Mouse (Mus musculus) left cerebral cortex, postnatal 14 days (tissue): ENCODE results near the gene Sept10. TPM values are rescaled to one million over a fixed set of nuclear protein-coding genes. Genes with fewer than 3 reads are reported as not detected.

Source experiments
- DNase-seq, 2 experiments: peaks; one replicate each; pipeline ENCODE4 v3.0.0; 2021 to 2022; ENCODE audit warnings: low spot score in 2 of 2, mixed read lengths in 1 of 2
- intact Hi-C: fragments of 180-260 bp; cut with DNase I; formaldehyde crosslinking; loops from one replicate; pipeline ENCODE4 v1.15.1; 2025
- long read RNA-seq, 2 experiments: library from polyadenylated mRNA; stranded (forward); transcript quantifications; one replicate each; pipeline ENCODE4 v2.0.0; 2021
- total RNA-seq, 2 experiments: library from RNA; stranded (reverse); gene quantifications; 2 replicates each; pipeline ENCODE4 v1.2.3; 2021

Sept10 gene
- 1 to 10 TPM; 7.4 to 9.5 TPM for total RNA-seq
- long read RNA-seq, experiment 1, partial matches to known transcripts = 1 of 4 reads
- long read RNA-seq, experiment 1, other reads (novel, unspliced or antisense) = 1 of 4 reads
- long read RNA-seq, experiment 2, partial matches to known transcripts = 0 of 1 reads
- long read RNA-seq, experiment 2, other reads (novel, unspliced or antisense) = 1 of 1 reads

GRCm38 (mm10) chr10:59221473-59222270 lies at the start of gene Sept10, which contains the start of gene Sowahc:
Sept10 (minus strand) TSS chr10:59221847.
Sowahc (plus strand) TSS chr10:59221953.
- DNase-seq = peak; percentile 96 to 97
- intact Hi-C loops = loop anchor here (2.0 kb wide), 1 partner anchor 63 kb away; no protein-coding TSS in a partner anchor

- DNase-seq = no peak
- intact Hi-C loops = no loop called here
Observed at GRCm38 (mm10) chr10:59268754-59269153, 47.1 kb upstream of the Sept10 start.

- DNase-seq = no peak
Observed at GRCm38 (mm10) chr10:59268109-59268508, 46.5 kb upstream of the Sept10 start.

DNA sequence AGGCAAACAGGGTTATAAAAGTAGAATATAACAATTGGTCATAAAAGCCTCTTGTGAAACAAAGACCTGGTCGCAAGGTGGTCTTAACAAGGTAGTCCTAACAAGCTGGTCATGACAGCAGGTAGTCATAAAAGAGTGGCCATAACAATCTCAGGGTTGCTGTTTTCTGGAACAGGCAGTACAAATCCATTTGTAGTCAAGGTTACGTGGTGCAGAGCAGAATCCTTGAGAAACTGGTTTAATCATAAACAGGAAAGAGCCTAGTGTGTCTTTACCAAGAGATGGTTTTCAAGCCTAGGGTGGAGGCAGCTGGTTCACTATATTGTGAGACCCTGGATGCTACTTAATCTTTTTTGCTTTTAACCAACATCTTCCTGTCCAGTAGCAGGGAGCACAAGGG lies 45.6 kb upstream of the Sept10 start:
- DNase-seq = no peak
- intact Hi-C loops = no loop called here

More at GRCm38 (mm10) chr10:59268109-59268508, 46.5 kb upstream of the Sept10 start:
- intact Hi-C loops = no loop called here

GRCm38 (mm10) chr10:59266097-59266496 lies 44.5 kb upstream of the Sept10 start:
- intact Hi-C loops = no loop called here
- DNase-seq = no peak

DNA sequence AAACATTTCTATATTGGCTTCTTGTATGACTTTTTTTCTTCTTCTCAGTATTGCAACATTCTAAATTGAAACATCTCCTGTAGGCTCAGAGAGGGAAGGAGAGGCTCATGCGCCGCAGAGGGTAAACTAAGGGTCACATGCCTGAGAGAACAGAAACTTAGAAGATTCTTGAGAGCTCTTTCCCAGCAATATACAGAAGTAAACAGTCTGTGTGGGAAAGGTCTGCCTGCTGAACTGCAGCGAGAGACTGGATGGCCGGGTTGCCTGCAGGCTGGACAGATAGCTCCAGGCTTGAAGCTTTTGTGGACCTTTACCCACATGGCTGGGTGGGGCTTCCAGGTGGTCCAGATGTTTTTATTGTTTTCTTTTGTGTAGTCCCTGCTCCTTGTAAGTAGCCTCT lies 44.0 kb upstream of the Sept10 start:
- intact Hi-C loops = no loop called here
- DNase-seq = no peak

GRCm38 (mm10) chr10:59265067-59265466 lies 43.4 kb upstream of the Sept10 start:
- intact Hi-C loops = no loop called here
- DNase-seq = no peak

DNA sequence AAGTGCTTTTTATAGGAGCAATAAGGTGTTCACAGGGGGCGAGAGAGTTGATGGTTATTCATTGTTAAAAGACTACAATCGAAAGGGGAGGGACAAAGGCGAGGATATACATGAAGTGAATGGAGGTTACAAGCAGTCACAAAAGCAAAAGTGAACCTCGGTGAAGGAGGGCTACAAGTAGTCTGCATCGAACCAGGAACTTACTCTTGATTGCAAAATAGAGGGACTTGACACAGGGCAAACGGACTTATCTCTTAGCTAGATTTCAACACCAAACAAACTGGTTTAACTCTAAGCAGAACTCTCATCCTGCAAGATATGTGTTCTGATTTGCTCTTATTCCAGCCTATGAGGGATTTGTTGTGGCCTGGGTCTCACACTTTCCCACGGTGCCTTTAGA lies 41.3 kb upstream of the Sept10 start:
- intact Hi-C loops = no loop called here
- DNase-seq = no peak

- DNase-seq = no peak
- intact Hi-C loops = no loop called here
Observed at GRCm38 (mm10) chr10:59262021-59262420, 40.4 kb upstream of the Sept10 start.

GRCm38 (mm10) chr10:59261603-59262002 lies 40.0 kb upstream of the Sept10 start:
- intact Hi-C loops = no loop called here
- DNase-seq = no peak

GRCm38 (mm10) chr10:59259572-59259971 lies 37.9 kb upstream of the Sept10 start:
- DNase-seq = no peak
- intact Hi-C loops = no loop called here

DNA sequence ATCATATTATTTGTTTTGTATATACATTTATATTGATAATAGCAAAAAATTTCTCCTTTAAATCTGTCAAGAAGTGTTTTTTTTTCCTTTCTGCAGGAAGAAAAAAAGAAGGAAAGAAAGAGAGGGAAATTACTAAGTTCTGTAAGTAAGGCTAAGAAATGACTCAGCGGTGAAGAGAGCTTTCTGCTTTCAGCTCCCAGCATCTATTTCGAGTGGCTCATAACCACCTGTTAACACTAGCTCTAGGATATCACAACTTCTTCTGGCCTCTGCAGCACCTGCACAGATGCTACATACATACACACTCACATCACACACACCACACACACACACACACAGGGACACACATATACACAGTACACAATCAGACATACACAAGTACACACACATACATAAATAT lies 34.9 kb upstream of the Sept10 start:
- intact Hi-C loops = no loop called here
- DNase-seq = no peak

DNA sequence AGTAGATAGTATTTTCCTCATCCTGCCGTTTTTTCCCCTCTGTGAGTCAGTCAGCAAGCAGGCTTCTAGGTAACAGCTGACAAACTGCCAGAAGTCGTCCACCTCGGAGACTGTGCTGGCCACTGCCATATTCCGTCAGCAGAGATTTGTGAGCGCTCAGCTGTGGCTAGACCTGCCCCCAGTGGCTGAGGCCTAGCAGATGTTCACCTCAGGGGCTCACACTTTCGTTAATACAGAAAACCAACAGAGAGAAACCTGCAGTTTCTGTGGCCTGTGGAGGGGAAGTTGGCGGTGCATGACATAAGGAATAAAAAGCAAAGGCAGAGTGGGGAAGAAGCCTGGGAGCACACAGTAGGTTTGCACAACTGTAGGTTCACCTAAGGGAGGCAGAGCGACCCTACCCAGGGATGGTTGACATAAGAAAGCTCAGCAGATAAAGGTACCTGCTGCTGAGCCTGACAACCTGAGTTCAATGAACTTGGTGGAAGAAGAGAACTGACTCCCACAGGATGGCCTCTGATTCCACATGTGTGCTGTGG lies 32.0 kb upstream of the Sept10 start:
- no peak for DNase-seq
- intact Hi-C loops = no loop called here

DNA sequence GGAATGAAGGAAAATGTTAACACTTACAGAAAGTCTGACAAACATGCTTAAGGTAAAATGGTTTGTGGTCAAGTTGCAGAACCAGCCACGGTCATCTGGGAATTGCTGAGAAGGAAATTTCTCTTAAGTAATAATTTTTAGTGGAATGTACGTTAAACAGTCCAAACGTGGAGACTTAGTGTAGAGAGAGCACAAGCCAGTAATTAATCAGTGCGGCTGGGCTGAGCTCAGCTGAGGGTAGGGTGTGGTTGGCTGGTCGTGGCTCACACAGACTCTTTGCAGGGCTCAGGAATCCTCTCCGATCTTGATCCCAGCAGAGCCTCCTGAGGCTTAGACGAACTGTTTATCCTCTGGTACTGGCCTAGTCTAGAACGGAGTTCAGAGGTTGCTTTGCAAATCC lies 30.7 kb upstream of the Sept10 start:
- intact Hi-C loops = no loop called here
- no peak for DNase-seq

DNA sequence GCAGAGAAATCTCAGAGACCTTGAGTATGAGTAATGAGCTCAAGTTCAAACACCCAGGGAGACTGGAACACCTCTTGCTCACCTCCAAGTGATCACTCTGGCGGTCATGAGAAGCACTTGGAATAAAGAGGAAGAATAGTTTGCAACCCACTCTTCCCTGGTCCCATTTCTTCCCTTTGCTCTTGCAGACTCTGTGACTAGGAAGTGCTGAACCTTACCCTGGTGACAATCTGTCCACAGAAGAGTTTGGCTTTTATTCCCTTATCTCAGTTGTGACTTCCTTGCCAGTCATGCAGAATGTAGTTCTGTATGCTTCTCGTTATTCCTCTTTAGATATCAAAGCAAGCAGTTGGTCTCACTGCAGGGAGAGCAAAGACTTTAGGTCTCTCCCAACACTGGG lies 30.3 kb upstream of the Sept10 start:
- intact Hi-C loops = no loop called here

GRCm38 (mm10) chr10:59250679-59251078 lies 29.0 kb upstream of the Sept10 start:
- intact Hi-C loops = no loop called here

More for the DNA sequence above, 30.3 kb upstream of the Sept10 start:
- DNase-seq = no peak

GRCm38 (mm10) chr10:59249531-59249930 lies 27.9 kb upstream of the Sept10 start:
- intact Hi-C loops = no loop called here
- DNase-seq = no peak

More at GRCm38 (mm10) chr10:59250679-59251078, 29.0 kb upstream of the Sept10 start:
- DNase-seq = no peak

- DNase-seq = peak in 1 of 2 experiments; percentile 58
- intact Hi-C loops = no loop called here
Observed at GRCm38 (mm10) chr10:59241141-59241541, 19.5 kb upstream of the Sept10 start.

DNA sequence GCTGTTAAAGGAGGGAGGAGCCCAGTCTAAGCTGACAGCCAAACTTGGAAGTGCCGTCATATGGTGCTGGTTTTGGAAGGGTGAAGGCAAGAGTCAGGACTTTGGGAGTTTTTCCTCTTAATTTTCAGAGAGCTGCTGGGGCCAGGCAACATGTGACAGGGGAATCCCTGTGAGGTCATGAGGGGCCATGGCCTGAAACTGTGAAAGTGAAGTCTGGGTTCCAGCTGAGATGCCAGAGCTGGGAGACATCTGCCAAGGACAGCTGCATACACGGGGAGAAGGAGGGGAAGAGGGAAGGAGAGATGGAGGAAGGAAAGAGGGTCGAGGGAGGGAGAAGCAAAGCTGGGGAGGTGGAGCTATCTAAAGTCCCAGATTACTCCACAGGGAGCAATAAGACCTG lies 16.1 kb upstream of the Sept10 start:
- DNase-seq = no peak
- intact Hi-C loops = no loop called here

DNA sequence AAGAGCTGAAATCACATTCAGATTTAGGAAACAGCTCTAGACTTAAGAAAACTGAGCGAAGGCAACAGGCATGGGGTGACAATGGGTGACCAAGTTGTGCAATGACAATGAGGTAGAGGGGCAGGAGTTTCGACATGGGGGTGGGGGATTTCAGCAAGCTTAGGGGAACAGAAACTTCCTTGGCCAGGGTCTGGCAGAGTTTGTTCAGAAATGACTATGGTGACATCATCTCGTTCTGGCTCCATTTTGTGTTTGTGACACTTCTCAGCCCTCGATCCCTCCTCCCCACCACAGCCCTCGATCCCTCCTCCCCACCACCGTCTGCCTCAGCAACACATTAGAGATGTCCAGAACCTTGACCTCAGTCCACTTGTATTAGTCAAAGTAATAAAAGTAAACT lies 14.8 kb upstream of the Sept10 start:
- intact Hi-C loops = no loop called here
- peak in 1 of 2 experiments; percentile 6 for DNase-seq

DNA sequence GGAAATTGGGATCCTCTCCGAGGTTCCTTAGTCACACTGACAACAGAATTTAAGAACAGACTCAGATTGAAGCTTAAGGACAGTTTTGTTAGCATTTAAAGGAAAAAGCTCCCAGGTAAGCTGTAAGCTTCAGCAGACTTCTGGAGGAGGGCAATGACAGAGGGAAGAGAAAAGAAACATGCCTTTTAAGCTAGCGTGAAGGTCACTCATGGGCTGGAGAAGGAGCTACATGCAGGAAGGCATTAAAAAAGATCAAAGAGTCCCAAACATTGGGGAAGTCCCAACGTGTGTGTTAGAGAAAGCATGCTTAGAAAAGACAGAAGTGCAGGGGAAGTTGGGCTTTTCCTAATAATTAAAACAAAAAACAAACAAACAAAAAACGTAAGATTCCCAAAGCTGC lies 14.2 kb upstream of the Sept10 start:
- no peak for DNase-seq
- intact Hi-C loops = no loop called here
